Mouse (Mus musculus) heart, postnatal 0 days (tissue): Measurements from ENCODE around the gene Lca5l. TPM values are rescaled to one million over a fixed set of nuclear protein-coding genes. Genes with fewer than 3 reads are reported as not detected.
A peak's percentile ranks its signal among the peaks of the same experiment; 100 is the strongest.

Experiments
- ATAC-seq: fragments of 200-750 bp; cut with Nextera tagmentation; 2 replicates; pipeline ENCODE4 v1.8.0; 2017; ENCODE audit warnings: low read depth, moderate number of reproducible peaks, moderate library complexity; ENCODE audit not compliant: insufficient read depth
- DNase-seq: peaks from one replicate; pipeline ENCODE4 v3.0.0-alpha.2; 2016; ENCODE audit warnings: low spot score
- H3K27ac ChIP-seq: fragments of 300-500 bp; sonication (generic); 2 replicates; pipeline ENCODE4 v1.5.1; 2014; ENCODE audit warnings: low read depth, mild to moderate bottlenecking
- H3K27me3 ChIP-seq: fragments of 300-500 bp; sonication (generic); 2 replicates; pipeline ENCODE4 v1.6.1; 2014; ENCODE audit warnings: low read length, mixed read lengths; ENCODE audit not compliant: control insufficient read depth, insufficient read depth
- H3K36me3 ChIP-seq: fragments of 300-500 bp; sonication (generic); replicated peaks from 2 replicates; pipeline ENCODE4 v1.6.1; 2014; ENCODE audit warnings: low read length, mixed read lengths; ENCODE audit not compliant: control insufficient read depth, insufficient read depth
- H3K4me1 ChIP-seq: fragments of 300-500 bp; sonication (generic); 2 replicates; pipeline ENCODE4 v1.6.1; 2014; ENCODE audit warnings: antibody characterized with exemption; ENCODE audit not compliant: control insufficient read depth, insufficient read depth
- H3K4me2 ChIP-seq: fragments of 300-500 bp; sonication (generic); 2 replicates; pipeline ENCODE4 v1.6.1; 2014; ENCODE audit warnings: low read depth, mild to moderate bottlenecking, low read length, moderate library complexity
- H3K4me3 ChIP-seq: fragments of 300-500 bp; sonication (generic); 2 replicates; pipeline ENCODE4 v1.5.1; 2014; ENCODE audit warnings: low read depth, low read length
- H3K9ac ChIP-seq: fragments of 300-500 bp; sonication (generic); replicated peaks from 2 replicates; pipeline ENCODE4 v1.6.1; 2014; ENCODE audit warnings: low read depth, low read length, mixed read lengths
- H3K9me3 ChIP-seq: fragments of 300-500 bp; sonication (generic); replicated peaks from 2 replicates; pipeline ENCODE4 v1.6.1; 2016; ENCODE audit warnings: low read length; ENCODE audit not compliant: control insufficient read depth
- CTCF ChIP-seq: IDR thresholded peaks from 2 replicates; pipeline ENCODE4 v1.5.1; 2016; ENCODE audit warnings: antibody characterized with exemption, control low read depth, low read depth
- EP300 ChIP-seq: IDR thresholded peaks from 2 replicates; pipeline ENCODE4 v1.6.1; 2016; ENCODE audit warnings: antibody characterized with exemption, low read depth
- WGBS: fragments of 180-500 bp; shearing (Covaris S2); extraction: QIAGEN DNeasy Blood & Tissue Kit; methylation state at CpG from one replicate; pipeline ENCODE4 v1.1.7; 2014; 5-methylcytosine and 5-hydroxymethylcytosine counted together
- polyA plus RNA-seq: library from polyadenylated mRNA; unstranded; fragments of >200 nt; fragmentation: Nextera tagmentation; extraction: Ambion mirVana; gene quantifications from 2 replicates; pipeline ENCODE4 v1.2.1, GENCODE M21; 2015
- total RNA-seq: library from RNA; depleted of rRNA; stranded (reverse); fragments of >200 nt; gene quantifications from 2 replicates; pipeline ENCODE4 v1.2.3, GENCODE M21; 2014; ENCODE audit warnings: low replicate concordance

Gene Lca5l
- total and polyA plus RNA-seq, 2 experiments from 2014 or later = 1.5 to 2.3 TPM

- WGBS = 46% methylated on average over 4 of the region's 4 CpGs
- peaks cover 12% of the 10 kb centered on the region; the same call in 1 of the 2 replicates for H3K36me3 ChIP-seq
- H3K4me2 ChIP-seq = no peak overlapping the region
- peaks cover 28% of the 10 kb centered on the region for H3K4me1 ChIP-seq
- DNase-seq = peak; percentile 83
- peak overlapping the region; percentile 89 for H3K27ac ChIP-seq
- peak; percentile 87 for ATAC-seq
- H3K9ac ChIP-seq = no peak overlapping the region
- H3K9me3 ChIP-seq = no peaks in the 10 kb centered on the region
- H3K4me3 ChIP-seq = no peak overlapping the region
- H3K27me3 ChIP-seq = no peaks in the 10 kb centered on the region
- TF ChIP-seq CTCF (no peak), EP300 (peak; percentile 99)
Measured at GRCm38 (mm10) chr16:96213027-96213426, 21.0 kb upstream of the Lca5l start.

DNA sequence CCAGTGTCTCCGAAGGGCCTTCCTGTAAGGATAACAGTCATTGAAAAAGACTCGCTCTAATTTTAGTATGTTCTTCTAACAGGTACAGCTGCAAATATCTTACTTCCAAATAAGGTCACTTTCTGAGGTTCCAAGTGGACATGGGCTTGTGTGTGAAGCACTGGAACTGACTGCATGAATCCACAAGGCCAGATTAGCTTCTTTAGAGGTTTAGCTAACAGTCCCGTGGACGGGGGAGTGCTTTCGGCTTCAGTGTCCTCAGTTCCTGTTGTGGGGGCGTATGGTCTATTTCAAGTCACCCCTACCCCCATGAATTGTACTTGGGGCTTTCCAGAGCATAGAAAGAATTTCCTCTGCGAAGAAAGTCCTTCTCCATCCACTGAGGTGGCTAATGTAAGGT is 18.8 kb upstream of the Lca5l start:
- no peak overlapping the region for H3K4me3 ChIP-seq
- peak overlapping the region; percentile 89 for H3K27ac ChIP-seq
- H3K36me3 ChIP-seq = peaks cover 12% of the 10 kb centered on the region; the same call in 1 of the 2 replicates
- peaks cover 39% of the 10 kb centered on the region for H3K4me1 ChIP-seq
- H3K9me3 ChIP-seq = no peaks in the 10 kb centered on the region
- ATAC-seq (peak; percentile 47), DNase-seq (peak; percentile 72)
- TF ChIP-seq CTCF (no peak), EP300 (peak; percentile 56; the same call in 1 of the 2 replicates)
- no peak overlapping the region for H3K4me2 ChIP-seq
- no peaks in the 10 kb centered on the region for H3K27me3 ChIP-seq
- 27% methylated on average over 7 of the region's 7 CpGs for WGBS
- no peak overlapping the region for H3K9ac ChIP-seq

DNA sequence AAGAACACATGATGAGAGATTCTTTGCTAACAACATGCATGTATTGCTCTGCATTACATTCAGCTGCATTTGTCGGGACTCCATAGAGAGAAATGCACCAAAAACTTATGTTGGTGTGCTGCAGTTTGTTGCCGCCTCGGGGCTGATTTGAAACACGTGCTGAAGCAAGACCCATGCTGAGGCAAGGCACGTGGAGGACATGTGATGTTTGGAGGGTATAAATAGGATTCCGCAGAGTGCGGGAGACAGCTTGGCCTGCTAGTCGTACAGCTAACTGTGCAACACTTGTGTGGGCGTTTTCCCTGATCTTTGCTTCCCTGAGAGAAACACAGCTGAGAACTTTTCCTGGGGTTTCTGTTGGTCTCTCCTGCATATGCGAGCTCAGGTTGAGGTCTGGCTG is 17.7 kb upstream of the Lca5l start:
- H3K36me3 ChIP-seq = peaks cover 8% of the 10 kb centered on the region; the same call in 1 of the 2 replicates
- no peak for TF ChIP-seq CTCF
- TF ChIP-seq EP300 = peak; percentile 71
- WGBS = 40% methylated on average over 10 of the region's 10 CpGs
- H3K4me2 ChIP-seq = no peak overlapping the region
- no peaks in the 10 kb centered on the region for H3K9me3 ChIP-seq
- H3K4me1 ChIP-seq = peaks cover 41% of the 10 kb centered on the region
- no peaks in the 10 kb centered on the region for H3K27me3 ChIP-seq
- no peak overlapping the region for H3K4me3 ChIP-seq
- ATAC-seq (no peak), DNase-seq (no peak)
- H3K9ac ChIP-seq = no peak overlapping the region
- H3K27ac ChIP-seq = peak overlapping the region; percentile 89

DNA sequence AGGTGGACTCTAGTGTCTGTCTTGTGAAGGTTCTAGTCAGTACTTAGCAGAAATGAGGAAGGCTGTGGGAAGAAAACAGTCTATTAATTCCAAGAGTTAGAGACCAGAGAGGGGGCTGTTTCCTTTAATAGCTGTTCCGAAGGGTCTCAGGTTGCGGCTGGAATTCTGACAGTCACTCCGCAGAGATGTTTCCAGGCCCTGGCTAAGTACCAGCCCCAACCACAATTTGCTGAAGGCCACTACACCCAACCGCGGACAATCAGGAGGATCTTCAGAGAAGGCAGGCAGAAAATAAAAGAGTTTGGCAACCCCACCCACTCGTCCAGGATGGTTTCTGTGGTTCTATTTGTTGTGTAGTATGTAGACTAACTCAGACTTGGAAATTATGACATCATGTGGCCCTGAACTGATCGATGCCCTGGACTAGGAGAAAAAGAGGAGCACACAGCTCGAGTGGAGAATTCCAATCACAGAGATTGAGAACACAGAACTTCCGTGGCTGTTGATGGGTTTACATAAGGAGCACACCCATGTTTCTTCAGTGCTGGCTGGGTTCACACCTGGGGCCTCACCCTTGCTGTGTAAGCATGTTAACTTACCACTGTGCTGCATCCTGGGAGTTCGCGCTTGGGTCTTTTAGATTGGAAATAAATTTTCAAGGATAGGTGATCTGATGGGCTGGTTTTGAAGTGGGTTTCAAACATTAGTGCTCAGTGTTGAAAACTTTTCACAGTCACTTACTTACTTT is 9.6 kb upstream of the Lca5l start:
- H3K36me3 ChIP-seq = no peaks in the 10 kb centered on the region
- H3K9ac ChIP-seq = peak overlapping the region; percentile 66
- no peaks in the 10 kb centered on the region for H3K27me3 ChIP-seq
- WGBS = 45% methylated on average over 11 of the region's 11 CpGs
- TF ChIP-seq CTCF (no peak), EP300 (no peak)
- no peak for DNase-seq
- peaks cover 13% of the 10 kb centered on the region for H3K4me1 ChIP-seq
- H3K27ac ChIP-seq = peak overlapping the region; percentile 96
- peak overlapping the region; percentile 49 for H3K4me3 ChIP-seq
- ATAC-seq = no peak
- H3K9me3 ChIP-seq = no peaks in the 10 kb centered on the region
- peak overlapping the region; percentile 62 for H3K4me2 ChIP-seq

GRCm38 (mm10) chr16:96200702-96201028 is 8.6 kb upstream of the Lca5l start:
- 15% methylated on average over 9 of the region's 9 CpGs for WGBS
- ATAC-seq (no peak; the same call in 1 of the 2 replicates), DNase-seq (no peak)
- peak overlapping the region; percentile 49 for H3K4me3 ChIP-seq
- H3K27ac ChIP-seq = peak overlapping the region; percentile 96
- TF ChIP-seq EP300 = no peak
- no peak for TF ChIP-seq CTCF
- peak overlapping the region; percentile 66 for H3K9ac ChIP-seq
- no peaks in the 10 kb centered on the region for H3K36me3 ChIP-seq
- H3K9me3 ChIP-seq = no peaks in the 10 kb centered on the region
- peaks cover 6% of the 10 kb centered on the region for H3K4me1 ChIP-seq
- H3K27me3 ChIP-seq = no peaks in the 10 kb centered on the region
- peak overlapping the region; percentile 62 for H3K4me2 ChIP-seq
